Mouse (Mus musculus) left cerebral cortex, adult 11 months (tissue): ENCODE measurements at regions not wholly inside any gene's neighbourhood (a gene's known extent, or its start where the extent isn't known, plus 50 kb on each side); places are given as distances from the start of the nearest gene placed in this dataset.
A peak's percentile ranks its signal among the peaks of the same experiment; 100 is the strongest.

Experiments used
- DNase-seq: peaks from one replicate; pipeline ENCODE4 v3.0.0; 2022; ENCODE audit warnings: low spot score

- no peak for DNase-seq
Measured at GRCm38 (mm10) chr4:37566226-37566625, 614.7 kb upstream of the Lingo2 start.

- peak; percentile 7 for DNase-seq
Measured at GRCm38 (mm10) chr4:37560209-37560608, 608.7 kb upstream of the Lingo2 start.

DNA sequence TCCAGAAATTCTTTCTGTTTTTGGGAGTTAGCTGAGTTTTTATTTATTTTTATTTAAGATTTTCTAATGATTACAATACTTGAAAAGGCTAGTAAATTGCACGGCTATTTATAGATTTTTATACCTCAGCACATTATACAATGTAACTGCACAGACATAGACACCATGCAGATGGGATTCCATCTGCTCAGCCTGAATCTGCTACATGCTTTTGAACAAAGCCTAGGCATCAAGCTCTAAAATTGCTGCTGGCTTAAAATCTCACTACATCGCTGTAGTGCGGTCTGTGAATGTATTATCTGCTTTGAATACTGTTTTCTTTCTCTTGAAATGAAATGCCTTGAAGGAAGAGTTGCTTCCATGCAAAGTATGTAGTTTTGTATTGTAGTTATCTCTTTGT, 594.5 kb upstream of the Lingo2 start:
- DNase-seq, result peak; percentile 34

DNA sequence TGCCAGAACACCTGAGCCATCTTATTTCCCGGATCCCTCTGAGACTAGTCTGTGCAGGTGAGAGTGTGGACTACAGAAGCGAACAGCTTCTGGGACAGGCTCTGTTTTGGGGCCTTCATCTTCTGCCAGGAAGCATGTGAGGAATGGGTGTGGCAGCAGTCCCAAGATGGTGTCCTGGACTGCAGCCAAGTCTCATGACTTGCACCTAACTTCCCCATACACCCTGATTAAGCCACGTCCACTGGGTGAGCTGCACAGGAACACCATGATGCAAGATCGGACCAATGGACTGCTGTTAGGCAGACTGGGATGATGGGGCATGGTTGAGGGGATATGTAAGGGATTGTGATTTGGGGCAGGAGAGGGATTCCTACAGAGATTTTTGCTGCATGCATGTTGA, 556.2 kb upstream of the Lingo2 start:
- DNase-seq, result no peak
